Mouse (Mus musculus) hindbrain, postnatal 0 days (tissue): ENCODE measurements around the gene Phpt1. TPM values are rescaled to one million over a fixed set of nuclear protein-coding genes. Genes with fewer than 3 reads are reported as not detected.

ENCODE experiments used
- ATAC-seq: fragments of 200-750 bp; cut with Nextera tagmentation; 2 replicates; pipeline ENCODE4 v1.8.0; 2017; ENCODE audit warnings: mild to moderate bottlenecking, moderate TSS enrichment, moderate library complexity
- DNase-seq: peaks from one replicate; pipeline ENCODE4 v3.0.0-alpha.2; 2015; ENCODE audit warnings: low spot score
- H3K27ac ChIP-seq: fragments of 300-500 bp; sonication (generic); 2 replicates; pipeline ENCODE4 v1.5.1; 2014; ENCODE audit warnings: mild to moderate bottlenecking
- H3K27me3 ChIP-seq: fragments of 300-500 bp; sonication (generic); 2 replicates; pipeline ENCODE4 v1.6.1; 2014; ENCODE audit warnings: low read length, mixed read lengths; ENCODE audit not compliant: insufficient read depth
- H3K36me3 ChIP-seq: fragments of 300-500 bp; sonication (generic); 2 replicates; pipeline ENCODE4 v1.6.1; 2014; ENCODE audit warnings: low read length, mixed read lengths; ENCODE audit not compliant: insufficient read depth
- H3K4me1 ChIP-seq: fragments of 300-500 bp; sonication (generic); 2 replicates; pipeline ENCODE4 v1.6.1; 2014; ENCODE audit warnings: antibody characterized with exemption, low read length, mixed read lengths; ENCODE audit not compliant: insufficient read depth
- H3K4me2 ChIP-seq: fragments of 300-500 bp; sonication (generic); 2 replicates; pipeline ENCODE4 v1.6.1; 2014; ENCODE audit warnings: low read depth, mild to moderate bottlenecking, low read length, moderate library complexity, mixed read lengths
- H3K4me3 ChIP-seq: fragments of 300-500 bp; sonication (generic); 2 replicates; pipeline ENCODE4 v1.5.1; 2014; ENCODE audit warnings: low read length
- H3K9ac ChIP-seq: fragments of 300-500 bp; sonication (generic); replicated peaks from 2 replicates; pipeline ENCODE4 v1.6.1; 2014; ENCODE audit warnings: mild to moderate bottlenecking, low read length, moderate library complexity, mixed read lengths
- H3K9me3 ChIP-seq: fragments of 300-500 bp; sonication (generic); 2 replicates; pipeline ENCODE4 v1.6.1; 2016; ENCODE audit warnings: low read length, mixed read lengths
- CTCF ChIP-seq: IDR thresholded peaks from 2 replicates; pipeline ENCODE4 v1.5.1; 2016; ENCODE audit warnings: antibody characterized with exemption, control low read depth, low read depth
- WGBS: fragments of 180-500 bp; shearing (Covaris S2); extraction: QIAGEN DNeasy Blood & Tissue Kit; methylation state at CpG from one replicate; pipeline ENCODE4 v1.1.7; 2014; 5-methylcytosine and 5-hydroxymethylcytosine counted together
- polyA plus RNA-seq: library from polyadenylated mRNA; unstranded; fragments of >200 nt; fragmentation: Nextera tagmentation; extraction: Ambion mirVana; gene quantifications from 2 replicates; pipeline ENCODE4 v1.2.1, GENCODE M21; 2015
- total RNA-seq: library from RNA; depleted of rRNA; stranded (reverse); fragments of >200 nt; gene quantifications from 2 replicates; pipeline ENCODE4 v1.2.3, GENCODE M21; 2014; rRNA removed

The Phpt1 gene
- total RNA-seq (35.4 and 48.2 TPM in 2 replicates), polyA plus RNA-seq (232 and 242 TPM in 2 replicates)

DNA sequence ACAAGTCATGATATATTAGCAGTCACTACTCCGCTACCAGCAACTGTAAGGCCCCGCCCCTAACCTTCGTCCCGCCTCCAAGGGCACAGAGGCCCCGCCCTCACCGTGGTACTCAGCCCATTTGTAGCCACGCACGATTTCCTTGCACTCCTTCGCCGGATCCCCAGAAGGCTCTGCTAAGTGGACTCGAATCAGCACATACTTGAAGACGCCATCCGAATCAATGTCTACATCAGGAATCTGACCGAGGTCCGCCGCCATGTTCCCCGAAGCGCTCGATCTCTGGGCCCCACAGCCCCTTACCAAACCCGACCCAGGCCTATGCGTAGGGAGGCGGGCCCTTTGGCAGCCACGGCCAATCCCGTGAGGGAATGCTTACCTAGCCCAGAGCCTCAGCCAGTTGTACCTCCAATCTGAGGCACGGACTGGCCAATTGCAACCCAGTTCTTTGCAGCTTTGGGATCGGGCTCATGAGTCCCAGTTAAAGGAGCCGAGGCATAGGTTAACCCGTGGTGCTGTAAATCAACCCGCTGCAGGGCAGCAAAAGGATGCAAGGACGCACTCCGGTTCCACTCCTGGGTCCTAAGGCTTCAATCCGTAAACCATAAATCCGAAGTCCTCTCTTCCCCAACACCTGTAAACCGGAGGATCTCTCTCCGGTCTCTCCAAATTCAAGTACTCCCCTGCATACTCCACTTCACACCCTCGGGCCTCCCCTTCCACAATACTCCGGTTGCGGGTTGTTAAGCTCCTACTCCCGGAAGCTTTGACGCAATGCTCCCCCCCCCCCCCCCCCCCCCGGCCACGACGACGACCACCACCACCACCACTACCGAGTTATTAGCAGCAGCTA is at the start of gene Phpt1, which contains the start of gene Mamdc4:
Phpt1 (minus strand) TSS at position 646 of the 853 bp plus-strand sequence.
Mamdc4 (minus strand) TSS at position 267 of the 853 bp plus-strand sequence.
- Histone ChIP-seq H3K4me2 (peak within 1 kb of the TSS; percentile 92), H3K27ac (peak within 1 kb of the TSS; percentile 86), H3K9ac (peak within 1 kb of the TSS; percentile 67), H3K4me3 (peak within 1 kb of the TSS; percentile 56), H3K36me3 (peaks cover 9% of the 10 kb centered on the region; the same call in 1 of the 2 replicates), H3K9me3 (no peaks in the 10 kb centered on the region), H3K27me3 (peaks cover 35% of the 10 kb centered on the region), H3K4me1 (peaks cover 20% of the 10 kb centered on the region)
- no peak for TF ChIP-seq CTCF
- WGBS = under 1% methylated on average over 44 of the region's 45 CpGs
- peak; percentile 98 for ATAC-seq
- peak; percentile 99 for DNase-seq

GRCm38 (mm10) chr2:25621229-25622200 is 46.5 kb upstream of the Phpt1 start, which contains the start of gene Tmem141:
Gene Tmem141, minus strand, starts transcription at chr2:25622005.
- H3K4me2 ChIP-seq = peak within 1 kb of the TSS; percentile 85
- H3K9ac ChIP-seq = peak within 1 kb of the TSS; percentile 66
- H3K36me3 ChIP-seq = no peaks in the 10 kb centered on the region
- H3K9me3 ChIP-seq = no peaks in the 10 kb centered on the region
- H3K4me3 ChIP-seq = peak within 1 kb of the TSS; percentile 51
- 0 out of 2 replicates have a peak, but pooled peaks cover 7% of the 10 kb centered on the region for H3K4me1 ChIP-seq
- 5% methylated on average over 34 of the region's 34 CpGs for WGBS
- DNase-seq (peak; percentile 90), ATAC-seq (peak; percentile 96)
- TF ChIP-seq CTCF = peak; percentile 74
- H3K27me3 ChIP-seq = 0 out of 2 replicates have a peak, but pooled peaks cover 3% of the 10 kb centered on the region
- peak within 1 kb of the TSS; percentile 68 for H3K27ac ChIP-seq

DNA sequence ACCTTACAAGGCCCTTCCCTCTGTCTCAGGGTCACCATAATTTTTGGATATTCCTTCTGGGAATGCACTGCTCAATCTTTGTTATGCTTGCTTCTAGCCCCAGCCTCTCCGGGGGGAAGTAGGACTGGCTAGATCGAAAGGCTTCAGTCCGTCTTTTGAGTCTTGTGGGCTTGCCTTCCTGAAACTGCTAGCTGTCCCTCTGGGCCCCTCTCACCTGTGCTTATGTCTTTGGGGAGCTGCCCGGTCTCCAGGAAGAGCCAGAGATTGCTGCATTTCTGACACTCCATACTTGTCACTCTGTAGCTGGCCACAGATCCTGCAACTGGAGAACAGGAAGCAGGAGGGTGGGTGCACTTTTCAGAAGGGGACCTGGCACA is 45.8 kb upstream of the Phpt1 start:
- Histone ChIP-seq H3K4me1 (0 out of 2 replicates have a peak, but pooled peaks cover 7% of the 10 kb centered on the region), H3K27me3 (peaks cover 8% of the 10 kb centered on the region), H3K9ac (peak overlapping the region; percentile 66; the same call in 1 of the 2 replicates), H3K36me3 (no peaks in the 10 kb centered on the region), H3K9me3 (no peaks in the 10 kb centered on the region), H3K4me2 (peak overlapping the region; percentile 85), H3K27ac (no peak overlapping the region), H3K4me3 (peak overlapping the region; percentile 51; the same call in 1 of the 2 replicates)
- ATAC-seq (no peak), DNase-seq (no peak)
- 76% methylated on average over 4 of the region's 4 CpGs for WGBS
- TF ChIP-seq CTCF = no peak

DNA sequence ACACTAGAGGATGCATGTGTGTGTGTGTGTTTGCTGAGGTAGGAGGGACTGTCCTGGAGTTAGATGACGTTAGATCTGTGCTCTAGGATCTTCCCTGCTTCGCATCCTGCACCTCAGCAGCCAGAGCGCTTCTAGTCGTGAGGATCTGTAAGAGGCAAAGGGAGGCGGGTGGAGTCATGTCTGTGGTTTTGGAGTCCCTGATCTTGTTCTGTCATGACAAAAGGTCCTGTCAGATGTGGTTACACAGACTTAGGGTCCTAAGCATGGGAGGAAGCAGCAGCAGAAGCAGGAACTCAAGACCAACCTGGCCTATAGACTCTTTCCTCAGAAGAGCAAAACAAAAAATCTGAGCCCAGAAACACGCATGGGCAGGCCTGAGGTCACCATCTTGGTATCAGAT is 45.4 kb upstream of the Phpt1 start:
- H3K27me3 ChIP-seq = peaks cover 12% of the 10 kb centered on the region
- WGBS = 88% methylated on average over 6 of the region's 6 CpGs
- H3K4me1 ChIP-seq = 0 out of 2 replicates have a peak, but pooled peaks cover 7% of the 10 kb centered on the region

DNA sequence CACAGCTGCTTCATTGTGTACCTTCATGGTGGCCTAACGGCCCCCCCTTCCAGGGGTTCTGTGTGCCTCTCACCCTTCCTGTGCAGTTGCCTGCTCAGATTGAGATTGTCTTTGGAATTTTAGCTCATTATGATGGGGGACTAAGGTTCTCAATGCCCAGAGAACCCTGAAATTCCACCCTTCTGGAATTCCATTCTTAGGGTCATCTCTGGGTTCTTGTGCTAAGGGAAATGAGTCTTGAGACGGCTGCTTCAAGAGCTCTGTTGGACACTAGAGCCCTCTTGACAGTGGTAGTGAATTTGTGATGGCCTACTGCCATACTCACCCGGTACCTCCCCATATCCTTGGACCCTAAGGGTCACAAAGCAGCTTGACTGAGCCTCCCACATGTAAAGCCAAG is 42.6 kb upstream of the Phpt1 start, which contains the start of gene Ccdc183:
Ccdc183 (minus strand) TSS at position 101 of the 400 bp plus-strand sequence.
- Histone ChIP-seq H3K27ac (no peak within 1 kb of the TSS), H3K4me2 (no peak within 1 kb of the TSS), H3K9ac (no peak within 1 kb of the TSS), H3K36me3 (no peaks in the 10 kb centered on the region), H3K9me3 (no peaks in the 10 kb centered on the region), H3K4me3 (peak within 1 kb of the TSS; percentile 16; the same call in 1 of the 2 replicates), H3K27me3 (peaks cover 21% of the 10 kb centered on the region), H3K4me1 (0 out of 2 replicates have a peak, but pooled peaks cover 7% of the 10 kb centered on the region)
- TF ChIP-seq CTCF = no peak
- 84% methylated on average over 3 of the region's 3 CpGs for WGBS
- no peak for ATAC-seq
- no peak for DNase-seq

More for the DNA sequence above, 45.4 kb upstream of the Phpt1 start:
- H3K9me3 ChIP-seq = no peaks in the 10 kb centered on the region
- no peak for TF ChIP-seq CTCF
- H3K36me3 ChIP-seq = no peaks in the 10 kb centered on the region
- no peak overlapping the region for H3K9ac ChIP-seq
- ATAC-seq (no peak), DNase-seq (no peak)
- no peak overlapping the region for H3K4me2 ChIP-seq
- H3K27ac ChIP-seq = no peak overlapping the region
- no peak overlapping the region for H3K4me3 ChIP-seq

DNA sequence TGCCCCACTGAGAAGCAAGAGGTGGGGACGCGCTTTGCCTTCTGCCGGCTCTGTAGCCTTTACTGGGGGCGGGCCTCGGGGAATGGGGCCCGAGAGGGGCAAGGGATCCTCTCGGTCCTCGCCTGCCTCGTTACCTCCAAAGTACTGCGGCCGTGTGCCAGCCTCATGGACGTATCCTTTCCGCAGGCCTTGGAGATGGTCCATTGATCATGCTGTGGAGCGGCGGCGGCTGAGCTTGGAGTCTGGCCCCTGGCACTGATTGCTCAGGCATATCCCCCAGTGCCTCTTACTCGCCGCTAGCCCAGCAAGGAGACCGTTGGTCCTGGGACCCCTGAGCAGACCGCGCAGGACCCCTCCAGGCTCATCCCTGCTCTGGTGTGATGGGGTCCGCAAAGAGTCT is 41.4 kb upstream of the Phpt1 start:
- WGBS = 20% methylated on average over 22 of the region's 22 CpGs
- no peak for ATAC-seq
- no peaks in the 10 kb centered on the region for H3K9me3 ChIP-seq
- H3K4me3 ChIP-seq = peak overlapping the region; percentile 16; the same call in 1 of the 2 replicates
- no peaks in the 10 kb centered on the region for H3K36me3 ChIP-seq
- TF ChIP-seq CTCF = no peak
- 0 out of 2 replicates have a peak, but pooled peaks cover 7% of the 10 kb centered on the region for H3K4me1 ChIP-seq
- no peak overlapping the region for H3K27ac ChIP-seq
- peaks cover 21% of the 10 kb centered on the region for H3K27me3 ChIP-seq
- no peak overlapping the region for H3K9ac ChIP-seq
- H3K4me2 ChIP-seq = 0 out of 2 replicates have a peak overlapping the region, but pooled peaks have one; percentile 30
- DNase-seq = no peak
